Mouse (Mus musculus) 3T3-L1 (cell line): ENCODE measurements around the gene Mapk9.

Source experiments
- DNase-seq: peaks from one replicate; pipeline ENCODE4 v3.0.0-alpha.2; 2015; ENCODE audit warnings: low read depth, low spot score

Mapk9 gene

GRCm38 (mm10) chr11:49893806-49894205 is 47.3 kb downstream of the Mapk9 start:
- DNase-seq = no peak

GRCm38 (mm10) chr11:49895966-49896590 is 49.5 kb downstream of the Mapk9 start:
- DNase-seq = no peak

GRCm38 (mm10) chr11:49900043-49900442 is 53.5 kb downstream of the Mapk9 start:
- DNase-seq = no peak

- DNase-seq = no peak
Observed at GRCm38 (mm10) chr11:49900962-49901658, 54.6 kb downstream of the Mapk9 start.

GRCm38 (mm10) chr11:49901659-49902458 is 55.3 kb downstream of the Mapk9 start, which contains the start of gene Rasgef1c:
Rasgef1c (plus strand) TSS chr11:49901835.
- DNase-seq = no peak

- DNase-seq = peak; percentile 37
Observed at GRCm38 (mm10) chr11:49903333-49903732, 56.8 kb downstream of the Mapk9 start.

GRCm38 (mm10) chr11:49918521-49919180 is 72.1 kb downstream of the Mapk9 start:
- no peak for DNase-seq

GRCm38 (mm10) chr11:49919304-49919703 is 72.8 kb downstream of the Mapk9 start:
- no peak for DNase-seq

GRCm38 (mm10) chr11:49923539-49923938 is 77.0 kb downstream of the Mapk9 start:
- DNase-seq = no peak

GRCm38 (mm10) chr11:49926183-49926582 is 79.6 kb downstream of the Mapk9 start:
- no peak for DNase-seq

- DNase-seq = no peak
Observed at GRCm38 (mm10) chr11:49927169-49927568, 80.6 kb downstream of the Mapk9 start.

GRCm38 (mm10) chr11:49927670-49928069 is 81.1 kb downstream of the Mapk9 start:
- no peak for DNase-seq

GRCm38 (mm10) chr11:49931037-49931625 is 84.6 kb downstream of the Mapk9 start:
- no peak for DNase-seq

GRCm38 (mm10) chr11:49931853-49932252 is 85.3 kb downstream of the Mapk9 start:
- DNase-seq = no peak

- no peak for DNase-seq
Observed at GRCm38 (mm10) chr11:49933811-49934210, 87.3 kb downstream of the Mapk9 start.

- peak; percentile 9 for DNase-seq
Observed at GRCm38 (mm10) chr11:49934322-49934721, 87.8 kb downstream of the Mapk9 start.
